In the genomic region with DNA sequence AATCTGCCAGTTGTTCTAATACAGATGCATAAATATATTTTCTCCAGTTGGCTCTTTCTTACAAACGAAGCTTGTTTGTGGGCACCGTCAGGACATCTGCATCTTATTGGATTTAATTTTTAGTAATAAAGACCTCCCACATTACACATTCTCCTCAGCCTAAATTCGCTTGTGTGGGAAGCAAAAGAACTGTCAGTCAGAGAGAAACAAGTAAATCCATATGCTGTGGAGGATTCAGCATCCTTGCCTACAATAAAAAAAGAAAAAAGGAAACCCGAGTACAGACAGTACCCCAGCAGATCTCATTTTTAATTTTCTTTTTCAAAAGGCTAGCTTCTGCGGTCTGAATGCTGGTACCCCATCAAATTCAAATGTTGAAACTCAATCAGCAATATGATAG, we compare ENCODE assay signal across 31 mouse cellular contexts. TPM values are rescaled to one million over a fixed set of nuclear protein-coding genes. Genes with fewer than 3 reads are reported as not detected.
"Had no signal": no experiment of that assay in that cellular context is flagged by ENCODE, and none has a peak within 500 bp of the region (broad histone marks: within the 10 kb centered on the region; RNA-seq: fewer than 3 reads in every experiment).

No protein-coding gene starts in this region.

- H3K9ac ChIP-seq: limb, embryonic 12.5 days; limb, embryonic 15.5 days; liver, embryonic 14.5 days; liver, postnatal 0 days; lung, embryonic 14.5 days; midbrain, embryonic 12.5 days; midbrain, embryonic 15.5 days; neural tube, embryonic 13.5 days had no signal

- H3K36me3 ChIP-seq: limb, embryonic 12.5 days; limb, embryonic 15.5 days; midbrain, embryonic 12.5 days; midbrain, embryonic 15.5 days; neural tube, embryonic 13.5 days had no signal

- DNase-seq: kidney, adult 2 months; kidney, postnatal 25 days; left cerebral cortex, postnatal 4 days; liver, postnatal 0 days; lung, embryonic 14.5 days; retina, postnatal 1 day; right cerebral cortex, postnatal 25 days; thymus, adult 2 months; thymus, postnatal 14 days; thymus, postnatal 4 days had no signal

- H3K4me3 ChIP-seq: limb, embryonic 12.5 days; limb, embryonic 15.5 days; midbrain, embryonic 12.5 days; midbrain, embryonic 15.5 days; myocyte; neural tube, embryonic 13.5 days had no signal

- H3K9me3 ChIP-seq: limb, embryonic 12.5 days; limb, embryonic 15.5 days; midbrain, embryonic 12.5 days; midbrain, embryonic 15.5 days; neural tube, embryonic 13.5 days had no signal

- H3K4me1 ChIP-seq: limb, embryonic 12.5 days; limb, embryonic 15.5 days had no signal

- ATAC-seq: intestine, postnatal 0 days; liver, postnatal 0 days; lung, postnatal 0 days; midbrain, embryonic 15.5 days had no signal

- H3K27me3 ChIP-seq: limb, embryonic 12.5 days; midbrain, embryonic 15.5 days; neural tube, embryonic 13.5 days had no signal

- H3K27ac ChIP-seq: kidney, postnatal 0 days; limb, embryonic 12.5 days; limb, embryonic 15.5 days; liver, embryonic 14.5 days; macrophage; midbrain, embryonic 12.5 days; midbrain, embryonic 15.5 days; neural tube, embryonic 13.5 days had no signal

- H3K4me2 ChIP-seq: limb, embryonic 12.5 days; limb, embryonic 15.5 days; liver, embryonic 11.5 days; lung, embryonic 14.5 days; midbrain, embryonic 12.5 days; midbrain, embryonic 15.5 days; neural tube, embryonic 13.5 days had no signal

RNA-seq across cellular contexts. Expression of gene Hoxd1, which starts 59.9 kb away (rescaled TPM):
- total RNA-seq: left cerebral cortex, adult 18-20 months; left cerebral cortex, postnatal 4 days; megakaryocyte, adult 5-6 weeks; monocyte, adult 5-6 weeks; neutrophil, adult 5-6 weeks had no signal
- polyA plus RNA-seq: intestine, embryonic 14.5 days; intestine, postnatal 0 days; large intestine, adult 2 months; liver, embryonic 14.5 days; liver, postnatal 0 days; lung, postnatal 0 days; macrophage; midbrain, embryonic 15.5 days; myocyte; small intestine, adult 2 months; spleen, adult 2 months; stomach, embryonic 16.5 days had no signal
